11 mouse cellular contexts compared by ENCODE assay signal in genomic region chr13:85629506-85630175, GRCm38 (mm10).
DNase-seq lines count a peak whose midpoint lies in the region; ATAC-seq and TF ChIP-seq lines count a peak whose summit lies in the region.
"Had no signal": no experiment of that assay in that cellular context is flagged by ENCODE, and none has a peak within 500 bp of the region (broad histone marks: within the 10 kb centered on the region; RNA-seq: fewer than 3 reads in every experiment).

No protein-coding gene starts in this region.

- intact Hi-C loops in gastrocnemius, postnatal 14 days (cut with DNase I; ENCODE audit: low total_unique reads) = no loop called here

- 68% methylated on average over 4 of the region's 4 CpGs for WGBS in lung, embryonic 14.5 days
- WGBS in kidney, embryonic 14.5 days = 86% methylated on average over 4 of the region's 4 CpGs

- H3K4me1 ChIP-seq in lung, embryonic 14.5 days (ENCODE audit: insufficient read depth) = no peaks in the 10 kb centered on the region
- H3K4me1 ChIP-seq in kidney, embryonic 14.5 days (ENCODE audit: control insufficient read depth, insufficient read depth, low read length) = no peaks in the 10 kb centered on the region
- H3K4me1 ChIP-seq: hindbrain, embryonic 13.5 days; neural tube, embryonic 13.5 days had no signal

- H3K4me3 ChIP-seq in lung, embryonic 14.5 days (ENCODE audit: low read depth, low read length) = no peak overlapping the region
- H3K4me3 ChIP-seq in kidney, embryonic 14.5 days (ENCODE audit: low read length) = no peak overlapping the region
- H3K4me3 ChIP-seq: hindbrain, embryonic 13.5 days; neural tube, embryonic 13.5 days had no signal

- H3K9ac ChIP-seq in lung, embryonic 14.5 days = no peak overlapping the region
- no peak overlapping the region for H3K9ac ChIP-seq in kidney, embryonic 14.5 days (ENCODE audit: low read depth, low read length)
- H3K9ac ChIP-seq: hindbrain, embryonic 13.5 days; liver, embryonic 14.5 days; neural tube, embryonic 13.5 days had no signal

- no peak for ATAC-seq in lung, embryonic 14.5 days (ENCODE audit: insufficient read depth)
- no peak for ATAC-seq in kidney, embryonic 14.5 days (ENCODE audit: low FRiP score, low TSS enrichment)

- TF ChIP-seq CTCF in lung, embryonic 14.5 days (IDR thresholded peaks at IDR 0.05; ENCODE audit: low read depth) = no peak

- H3K9me3 ChIP-seq in lung, embryonic 14.5 days (ENCODE audit: low read depth, low read length) = no peaks in the 10 kb centered on the region
- no peaks in the 10 kb centered on the region for H3K9me3 ChIP-seq in kidney, embryonic 14.5 days (ENCODE audit: control insufficient read depth, low read length)
- H3K9me3 ChIP-seq: hindbrain, embryonic 13.5 days; neural tube, embryonic 13.5 days had no signal

- DNase-seq in gastrocnemius, adult 8-10 months (ENCODE audit: low spot score in 2 of 2) = peak; percentile 3 to 6
- DNase-seq in gastrocnemius, postnatal 14 days = no peak
- DNase-seq in adipocyte (ENCODE audit: low spot score) = peak; percentile 89
- peak; percentile 36 for DNase-seq in gonadal fat pad, adult 2 months (ENCODE audit: low read depth)
- DNase-seq in lung, embryonic 14.5 days = peak; percentile 1
- no peak for DNase-seq in natural killer cell, adult 2 months (ENCODE audit: low spot score in 2 of 2)
- no peak for DNase-seq in thymus, postnatal 0 days (ENCODE audit: low spot score)

- no peaks in the 10 kb centered on the region for H3K27me3 ChIP-seq in lung, embryonic 14.5 days (ENCODE audit: insufficient read depth, low read length)
- no peaks in the 10 kb centered on the region for H3K27me3 ChIP-seq in kidney, embryonic 14.5 days (ENCODE audit: control insufficient read depth, insufficient read depth, low read length)
- H3K27me3 ChIP-seq: hindbrain, embryonic 13.5 days; neural tube, embryonic 13.5 days had no signal

- no peaks in the 10 kb centered on the region for H3K36me3 ChIP-seq in lung, embryonic 14.5 days (ENCODE audit: insufficient read depth)
- H3K36me3 ChIP-seq in kidney, embryonic 14.5 days (ENCODE audit: control insufficient read depth, insufficient read depth, low read length) = no peaks in the 10 kb centered on the region
- H3K36me3 ChIP-seq: hindbrain, embryonic 13.5 days; neural tube, embryonic 13.5 days had no signal

- H3K27ac ChIP-seq in lung, embryonic 14.5 days (ENCODE audit: low read depth) = no peak overlapping the region
- no peak overlapping the region for H3K27ac ChIP-seq in kidney, embryonic 14.5 days (ENCODE audit: low read depth, low read length)
- H3K27ac ChIP-seq: hindbrain, embryonic 13.5 days; liver, embryonic 14.5 days; neural tube, embryonic 13.5 days had no signal

- H3K4me2 ChIP-seq in lung, embryonic 14.5 days = no peak overlapping the region
- H3K4me2 ChIP-seq in kidney, embryonic 14.5 days (replicated peaks; ENCODE audit: low read depth, low read length) = no peak overlapping the region
- H3K4me2 ChIP-seq: hindbrain, embryonic 13.5 days; neural tube, embryonic 13.5 days had no signal

Comparison
In these comparisons a context has a peak if more than half of its experiments do, and no peak if none do; other contexts are left out.
1. DNase-seq: peak in gastrocnemius, adult 8-10 months (2 of 2), adipocyte (single experiment), gonadal fat pad, adult 2 months (single experiment) and lung, embryonic 14.5 days (single experiment); none in gastrocnemius, postnatal 14 days (single experiment), natural killer cell, adult 2 months (0 of 2) and thymus, postnatal 0 days (single experiment).